9 mouse cellular contexts compared by ENCODE assay signal in the genomic region with DNA sequence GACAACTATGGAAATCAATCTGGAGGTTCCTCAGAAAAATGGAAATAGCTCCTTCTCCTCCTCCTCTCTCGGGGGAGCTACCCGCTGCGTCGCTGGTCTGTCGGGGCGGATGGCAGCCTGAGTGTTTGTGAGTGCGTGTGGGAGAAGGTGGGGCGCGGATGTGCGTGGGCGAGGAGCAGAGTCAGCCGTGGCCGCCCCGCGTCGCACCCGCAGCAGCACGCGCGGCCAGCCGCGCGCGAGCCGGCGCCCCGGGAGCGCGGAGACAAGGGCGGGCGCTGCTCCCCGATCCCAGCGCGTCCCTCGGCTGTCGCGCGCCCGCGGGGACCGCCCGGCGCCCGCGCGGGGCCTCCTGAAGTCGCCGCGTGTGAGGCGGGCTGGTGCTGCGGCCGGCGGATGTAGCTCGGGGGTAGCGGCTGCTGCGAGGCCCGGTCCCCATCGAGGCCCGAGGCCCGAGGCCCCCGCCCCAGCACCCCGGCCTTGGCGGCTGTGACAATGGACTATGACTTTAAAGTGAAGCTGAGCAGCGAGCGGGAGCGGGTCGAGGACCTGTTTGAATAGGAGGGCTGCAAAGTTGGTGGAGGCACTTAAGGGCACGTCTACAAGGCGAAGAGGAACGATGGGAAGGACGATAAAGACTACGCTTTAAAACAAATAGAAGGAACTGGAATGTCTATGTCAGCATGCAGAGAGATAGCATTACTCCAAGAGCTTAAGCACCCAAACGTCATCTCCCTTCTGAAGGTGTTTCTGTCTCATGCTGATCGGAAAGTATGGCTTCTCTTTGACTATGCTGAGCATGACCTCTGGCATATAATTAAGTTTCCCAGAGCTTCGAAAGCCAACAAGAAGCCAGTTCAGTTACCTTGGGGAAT. TPM values are rescaled to one million over a fixed set of nuclear protein-coding genes. Genes with fewer than 3 reads are reported as not detected.
DNase-seq lines count a peak whose midpoint lies in the region; ATAC-seq and TF ChIP-seq lines count a peak whose summit lies in the region.
"Had no signal": no experiment of that assay in that cellular context is flagged by ENCODE, and none has a peak within 500 bp of the region (broad histone marks: within the 10 kb centered on the region; RNA-seq: fewer than 3 reads in every experiment).

No protein-coding gene starts in this region.

- no peaks in the 10 kb centered on the region for H3K9me3 ChIP-seq in kidney, embryonic 15.5 days (replicated peaks)
- H3K9me3 ChIP-seq in heart, postnatal 0 days (replicated peaks; ENCODE audit: control insufficient read depth, low read length), result no peaks in the 10 kb centered on the region
- no peaks in the 10 kb centered on the region for H3K9me3 ChIP-seq in midbrain, embryonic 15.5 days

- peak overlapping the region; percentile 90 for H3K4me2 ChIP-seq in kidney, embryonic 15.5 days
- H3K4me2 ChIP-seq in heart, postnatal 0 days (ENCODE audit: low read depth, low read length), result peak overlapping the region; percentile 78
- H3K4me2 ChIP-seq in midbrain, embryonic 15.5 days, result peak overlapping the region; percentile 90

- peak overlapping the region; percentile 52 for H3K4me3 ChIP-seq in kidney, embryonic 15.5 days (replicated peaks)
- H3K4me3 ChIP-seq in heart, postnatal 0 days (ENCODE audit: low read depth, low read length), result peak overlapping the region; percentile 50
- H3K4me3 ChIP-seq in midbrain, embryonic 15.5 days, result peak overlapping the region; percentile 61
- H3K4me3 ChIP-seq: myocyte had no signal

- H3K4me1 ChIP-seq in kidney, embryonic 15.5 days, result peaks cover 5% of the 10 kb centered on the region; the same call in 1 of the 2 replicates
- H3K4me1 ChIP-seq in heart, postnatal 0 days (ENCODE audit: control insufficient read depth, insufficient read depth), result no peaks in the 10 kb centered on the region; the same call in 1 of the 2 replicates
- no peaks in the 10 kb centered on the region for H3K4me1 ChIP-seq in midbrain, embryonic 15.5 days

- no peak overlapping the region for H3K27ac ChIP-seq in kidney, embryonic 15.5 days
- no peak overlapping the region for H3K27ac ChIP-seq in heart, postnatal 0 days (ENCODE audit: low read depth)
- no peak overlapping the region for H3K27ac ChIP-seq in midbrain, embryonic 15.5 days

- TF ChIP-seq CTCF in heart, postnatal 0 days (IDR thresholded peaks at IDR 0.05; ENCODE audit: low read depth), result no peak

- TF ChIP-seq EP300 in heart, postnatal 0 days (IDR thresholded peaks at IDR 0.05; ENCODE audit: low read depth), result no peak

- no peak for DNase-seq in kidney, adult 18-20 months
- peak; percentile 34 for DNase-seq in embryo, embryonic 10 days (ENCODE audit: low spot score)
- no peak for DNase-seq in heart, postnatal 0 days (ENCODE audit: low spot score)
- peak; percentile 25 to 73 for DNase-seq in left cerebral cortex, adult 8-10 months (ENCODE audit: low spot score in 2 of 2)
- DNase-seq in testis, postnatal 10 days (ENCODE audit: low spot score), result no peak

- ATAC-seq in kidney, embryonic 15.5 days (replicated peaks; ENCODE audit: low FRiP score), result peak; percentile 79
- no peak; the same call in 1 of the 2 replicates for ATAC-seq in heart, postnatal 0 days (ENCODE audit: insufficient read depth, low read depth)
- peak; percentile 93 for ATAC-seq in midbrain, embryonic 15.5 days (replicated peaks)
- no peak for ATAC-seq in CD4-positive, CD25-positive, alpha-beta regulatory T cell, adult 4 months

- WGBS in kidney, embryonic 15.5 days, result 6% methylated on average over 63 of the region's 75 CpGs
- 4% methylated on average over 73 of the region's 75 CpGs for WGBS in heart, postnatal 0 days
- 4% methylated on average over 73 of the region's 75 CpGs for WGBS in midbrain, embryonic 15.5 days

- H3K9ac ChIP-seq in kidney, embryonic 15.5 days, result peak overlapping the region; percentile 47
- peak overlapping the region; percentile 45 for H3K9ac ChIP-seq in heart, postnatal 0 days (replicated peaks; ENCODE audit: low read depth, low read length)
- H3K9ac ChIP-seq in midbrain, embryonic 15.5 days, result peak overlapping the region; percentile 61

- peaks cover 10% of the 10 kb centered on the region; the same call in 1 of the 2 replicates for H3K27me3 ChIP-seq in kidney, embryonic 15.5 days
- peaks cover 13% of the 10 kb centered on the region; the same call in 1 of the 2 replicates for H3K27me3 ChIP-seq in heart, postnatal 0 days (ENCODE audit: control insufficient read depth, insufficient read depth, low read length)
- no peaks in the 10 kb centered on the region for H3K27me3 ChIP-seq in midbrain, embryonic 15.5 days (replicated peaks)

- H3K36me3 ChIP-seq in kidney, embryonic 15.5 days, result no peaks in the 10 kb centered on the region
- H3K36me3 ChIP-seq in heart, postnatal 0 days (replicated peaks; ENCODE audit: control insufficient read depth, insufficient read depth, low read length), result no peaks in the 10 kb centered on the region
- no peaks in the 10 kb centered on the region for H3K36me3 ChIP-seq in midbrain, embryonic 15.5 days (replicated peaks)

RNA-seq across cellular contexts. Expression of gene Gm7247, which starts 3.2 kb away (rescaled TPM):
- not detected in 2 replicates for polyA plus RNA-seq in kidney, embryonic 15.5 days (2015; fragmentation: Nextera tagmentation; extraction: Ambion mirVana)
- not detected in 2 replicates for total RNA-seq in heart, postnatal 0 days (2014; rRNA removed; ENCODE audit: low replicate concordance)
- not detected in 2 replicates for polyA plus RNA-seq in heart, postnatal 0 days (2015; fragmentation: Nextera tagmentation; extraction: Ambion mirVana)
- total RNA-seq in left cerebral cortex, adult 8-10 months (2022), result not detected
- not detected in 2 replicates for polyA plus RNA-seq in midbrain, embryonic 15.5 days (2015; fragmentation: Nextera tagmentation; extraction: Ambion mirVana)
- polyA plus RNA-seq in CD4-positive, CD25-positive, alpha-beta regulatory T cell, adult 4 months (2017; shearing (Covaris generic)), result not detected
- polyA plus RNA-seq: myocyte had no signal

RNA-seq across cellular contexts. Expression of gene Vmn2r88, which starts 52.3 kb away (rescaled TPM):
- not detected in 2 replicates for polyA plus RNA-seq in kidney, embryonic 15.5 days (2015; fragmentation: Nextera tagmentation; extraction: Ambion mirVana)
- not detected in 2 replicates for total RNA-seq in heart, postnatal 0 days (2014; rRNA removed; ENCODE audit: low replicate concordance)
- not detected in 2 replicates for polyA plus RNA-seq in heart, postnatal 0 days (2015; fragmentation: Nextera tagmentation; extraction: Ambion mirVana)
- not detected for total RNA-seq in left cerebral cortex, adult 8-10 months (2022)
- not detected in 2 replicates for polyA plus RNA-seq in midbrain, embryonic 15.5 days (2015; fragmentation: Nextera tagmentation; extraction: Ambion mirVana)
- polyA plus RNA-seq in CD4-positive, CD25-positive, alpha-beta regulatory T cell, adult 4 months (2017; shearing (Covaris generic)), result not detected
- polyA plus RNA-seq: myocyte had no signal

Comparison
In these comparisons a context has a peak if more than half of its experiments do, and no peak if none do; other contexts are left out.
1. ATAC-seq: peak in kidney, embryonic 15.5 days (single experiment) and midbrain, embryonic 15.5 days (single experiment); none in heart, postnatal 0 days (single experiment) and CD4-positive, CD25-positive, alpha-beta regulatory T cell, adult 4 months (single experiment).
2. DNase-seq: peak in embryo, embryonic 10 days (single experiment) and left cerebral cortex, adult 8-10 months (2 of 2); none in kidney, adult 18-20 months (single experiment), heart, postnatal 0 days (single experiment) and testis, postnatal 10 days (single experiment).
3. Peak in every context shown above with its lines, with median percentiles within 50 percentile points of each other: H3K4me2 ChIP-seq, H3K4me3 ChIP-seq and H3K9ac ChIP-seq.